Mouse (Mus musculus) spleen, adult 2 months (tissue): Measurements from ENCODE around the gene Hspd1. TPM values are rescaled to one million over a fixed set of nuclear protein-coding genes. Genes with fewer than 3 reads are reported as not detected.
"Not testable (repeated sequence)": the region's sequence is repeated elsewhere in the genome, so short reads cannot be mapped to it uniquely, and the experiment has no call there.

Experiments
- DNase-seq, 2 experiments: peaks; one replicate each; pipeline versions ENCODE4 v3.0.0 to v3.0.0-alpha.2; 2012 to 2021; ENCODE audit warnings: low spot score in 2 of 2, low read depth in 1 of 2
- H3K27ac ChIP-seq: fragments of 200-500 bp; 2 replicates; pipeline ENCODE4 v1.5.1; 2012; ENCODE audit warnings: low read length, inconsistent platforms; ENCODE audit not compliant: insufficient read depth
- H3K27me3 ChIP-seq: fragments of 200-500 bp; 2 replicates; pipeline ENCODE4 v1.6.1; 2012; ENCODE audit warnings: mild to moderate bottlenecking, moderate library complexity, low read length, inconsistent platforms; ENCODE audit not compliant: control insufficient read depth, insufficient read depth
- H3K36me3 ChIP-seq: fragments of 200-500 bp; 2 replicates; pipeline ENCODE4 v1.6.1; 2012; ENCODE audit warnings: mild to moderate bottlenecking, low read length, inconsistent platforms; ENCODE audit not compliant: control insufficient read depth, insufficient read depth
- H3K4me1 ChIP-seq: fragments of 200-500 bp; 2 replicates; pipeline ENCODE4 v1.6.1; 2011; ENCODE audit warnings: inconsistent platforms; ENCODE audit not compliant: control insufficient read depth, insufficient read depth, insufficient read length
- H3K4me3 ChIP-seq: fragments of 200-500 bp; 2 replicates; pipeline ENCODE4 v1.5.1; 2011; ENCODE audit warnings: mild to moderate bottlenecking, inconsistent platforms; ENCODE audit not compliant: insufficient read depth, insufficient read length; ENCODE audit errors: extremely low read depth
- CTCF ChIP-seq: fragments of 200-500 bp; IDR thresholded peaks from 2 replicates; pipeline ENCODE4 v1.5.1; 2011; ENCODE audit warnings: mild to moderate bottlenecking, inconsistent platforms; ENCODE audit not compliant: insufficient read depth, insufficient read length, insufficient replicate concordance; ENCODE audit errors: extremely low read depth
- POLR2A ChIP-seq: fragments of 200-500 bp; IDR thresholded peaks from 2 replicates; pipeline ENCODE4 v1.6.1; 2011; ENCODE audit warnings: low read depth, low read length, inconsistent platforms
- WGBS: fragments of 180-500 bp; shearing (Covaris S2); methylation state at CpG from one replicate; pipeline ENCODE4 v1.1.7; 2018; 5-methylcytosine and 5-hydroxymethylcytosine counted together
- polyA plus RNA-seq: library from polyadenylated mRNA; depleted of rRNA; stranded (reverse); fragments of >200 nt; gene quantifications from 2 replicates; pipeline ENCODE4 v1.2.3, GENCODE M21; 2012

Gene Hspd1
- polyA plus RNA-seq, 1 experiment = 9.2 TPM

- Histone ChIP-seq H3K4me3 (no peak overlapping the region), H3K27ac (no peak overlapping the region), H3K27me3 (no peaks in the 10 kb centered on the region), H3K4me1 (no peaks in the 10 kb centered on the region), H3K36me3 (peaks cover 17% of the 10 kb centered on the region)
- TF ChIP-seq POLR2A (no peak), CTCF (no peak)
- no peak for DNase-seq
Observed at GRCm38 (mm10) chr1:55076395-55076743, 11.7 kb downstream of the Hspd1 start.

DNA sequence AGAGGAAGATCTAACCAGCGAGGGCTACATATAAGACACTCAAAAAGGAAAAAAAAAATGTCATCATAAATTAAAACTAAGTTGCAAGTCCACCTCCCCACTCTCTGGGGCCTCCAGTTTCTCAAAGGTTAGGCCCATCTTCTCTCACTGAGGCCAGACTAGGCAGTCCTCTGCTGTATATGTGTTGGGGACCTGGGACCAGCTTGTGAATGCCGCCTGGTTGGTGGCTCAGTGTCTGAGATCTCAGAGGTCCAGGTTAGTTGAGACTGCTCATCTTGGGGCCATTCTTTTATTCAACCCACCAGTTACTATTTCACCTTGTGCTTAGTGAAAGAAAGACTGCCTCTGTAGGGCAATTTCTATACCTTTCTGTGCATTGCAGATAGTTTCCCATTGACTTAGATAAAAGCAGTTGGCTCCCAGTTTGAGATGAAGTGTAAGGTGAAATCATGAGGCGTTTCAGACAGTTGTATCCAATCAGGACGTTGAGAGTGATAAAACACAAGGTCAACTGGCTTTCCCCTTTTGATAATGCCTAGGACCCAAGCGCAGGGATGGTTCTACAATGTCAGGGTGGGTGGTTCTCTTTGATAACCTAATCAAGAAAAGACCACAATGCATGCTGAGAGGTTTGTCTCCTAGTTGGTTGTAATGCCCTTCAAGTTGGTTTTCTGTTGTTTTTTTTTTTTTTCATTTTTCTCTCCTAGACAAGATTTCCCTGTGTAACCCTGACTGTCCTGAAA lies 12.2 kb downstream of the Hspd1 start:
- no peak for DNase-seq
- no peak overlapping the region for H3K4me3 ChIP-seq
- H3K27me3 ChIP-seq = no peaks in the 10 kb centered on the region
- no peak overlapping the region for H3K27ac ChIP-seq
- no peak for TF ChIP-seq CTCF
- no peak for TF ChIP-seq POLR2A
- 83% methylated on average over 5 of the region's 5 CpGs for WGBS
- peaks cover 15% of the 10 kb centered on the region for H3K36me3 ChIP-seq
- H3K4me1 ChIP-seq = no peaks in the 10 kb centered on the region

- H3K36me3 ChIP-seq = peaks cover 12% of the 10 kb centered on the region
Observed at GRCm38 (mm10) chr1:55074757-55075156, 13.3 kb downstream of the Hspd1 start.

GRCm38 (mm10) chr1:55072328-55072727 lies 15.7 kb downstream of the Hspd1 start:
- H3K4me1 ChIP-seq, H3K27me3 ChIP-seq, H3K36me3 ChIP-seq, H3K27ac ChIP-seq, H3K4me3 ChIP-seq, DNase-seq: not testable (repeated sequence)

More at GRCm38 (mm10) chr1:55074757-55075156, 13.3 kb downstream of the Hspd1 start:
- H3K27ac ChIP-seq = no peak overlapping the region
- no peak for DNase-seq
- no peaks in the 10 kb centered on the region for H3K4me1 ChIP-seq
- no peaks in the 10 kb centered on the region for H3K27me3 ChIP-seq
- 84% methylated on average over 2 of the region's 2 CpGs for WGBS
- TF ChIP-seq CTCF (no peak), POLR2A (no peak)
- H3K4me3 ChIP-seq = no peak overlapping the region

GRCm38 (mm10) chr1:55061772-55062171 lies 26.3 kb downstream of the Hspd1 start:
- 90% methylated on average over 4 of the region's 4 CpGs for WGBS
- TF ChIP-seq POLR2A (no peak), CTCF (no peak)
- no peaks in the 10 kb centered on the region for H3K27me3 ChIP-seq

GRCm38 (mm10) chr1:55061099-55061498 lies 26.9 kb downstream of the Hspd1 start:
- no peak for DNase-seq
- Histone ChIP-seq H3K36me3 (peaks cover 15% of the 10 kb centered on the region), H3K4me3 (no peak overlapping the region), H3K27ac (no peak overlapping the region), H3K4me1 (no peaks in the 10 kb centered on the region; the same call in 1 of the 2 replicates), H3K27me3 (no peaks in the 10 kb centered on the region)
- TF ChIP-seq POLR2A = no peak
- no peak for TF ChIP-seq CTCF
- WGBS = 94% methylated on average over 5 of the region's 5 CpGs

More at GRCm38 (mm10) chr1:55061772-55062171, 26.3 kb downstream of the Hspd1 start:
- Histone ChIP-seq H3K4me1 (no peaks in the 10 kb centered on the region; the same call in 1 of the 2 replicates), H3K36me3 (peaks cover 15% of the 10 kb centered on the region), H3K27ac (no peak overlapping the region), H3K4me3 (no peak overlapping the region)
- DNase-seq = no peak

GRCm38 (mm10) chr1:55058383-55058782 lies 29.7 kb downstream of the Hspd1 start:
- not testable (repeated sequence) for H3K4me3 ChIP-seq, H3K27ac ChIP-seq, H3K4me1 ChIP-seq, DNase-seq, H3K27me3 ChIP-seq, H3K36me3 ChIP-seq
- 91% methylated on average over 2 of the region's 3 CpGs for WGBS
